Mouse (Mus musculus) lung, adult 2 months (tissue): ENCODE measurements around the gene Gm21760. TPM values are rescaled to one million over a fixed set of nuclear protein-coding genes. Genes with fewer than 3 reads are reported as not detected.
"Not testable (repeated sequence)": the region's sequence is repeated elsewhere in the genome, so short reads cannot be mapped to it uniquely, and the experiment has no call there.

ENCODE experiments used
- DNase-seq: peaks from one replicate; pipeline ENCODE4 v3.0.0; 2022
- H3K4me1 ChIP-seq: fragments of 200-500 bp; 2 replicates; pipeline ENCODE4 v1.6.1; 2011; ENCODE audit warnings: low read length; ENCODE audit not compliant: control insufficient read depth, insufficient read depth
- H3K4me3 ChIP-seq: fragments of 200-500 bp; replicated peaks from 2 replicates; pipeline ENCODE3; 2011; ENCODE audit warnings: low read depth, mild to moderate bottlenecking, control low read depth, low read length; ENCODE audit errors: extremely low read depth
- WGBS: fragments of 180-500 bp; shearing (Covaris S2); methylation state at CpG from one replicate; pipeline ENCODE4 v1.1.7; 2018; 5-methylcytosine and 5-hydroxymethylcytosine counted together
- polyA plus RNA-seq: library from polyadenylated mRNA; depleted of rRNA; stranded (reverse); fragments of >200 nt; gene quantifications from 2 replicates; pipeline ENCODE4 v1.2.3, GENCODE M21; 2012; rRNA removed

Gm21760 gene
- polyA plus RNA-seq: not detected in 2 replicates

DNA sequence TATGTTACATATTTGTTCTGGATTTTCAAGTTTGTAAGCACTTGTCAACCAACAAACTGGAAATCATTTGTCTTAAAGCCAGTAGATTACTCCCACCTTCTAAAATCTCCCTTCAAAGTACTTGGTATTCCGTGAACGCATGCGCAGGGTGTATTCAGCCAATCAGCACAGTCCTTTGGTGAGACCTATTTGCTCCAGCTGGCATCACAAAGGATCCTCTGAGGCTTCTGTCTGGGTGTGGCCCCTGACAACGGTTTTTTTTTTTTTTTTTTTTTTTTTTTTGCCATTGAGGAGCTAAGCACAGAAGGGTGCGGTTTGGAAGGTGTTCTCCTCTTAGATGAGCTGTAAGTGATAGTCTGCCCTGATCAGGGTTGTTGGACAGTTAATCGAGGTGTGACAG is at the start of gene Gm21760:
Gene Gm21760, plus strand, starts transcription at position 301 of the 400 bp plus-strand sequence.
- not testable (repeated sequence) for DNase-seq, H3K4me1 ChIP-seq, H3K4me3 ChIP-seq
- whole genome bisulfite sequencing: no CpG with 5 or more reads among the region's 6 CpGs
